Mouse (Mus musculus): Measurements from ENCODE around the gene Tnfsf8. TPM values are rescaled to one million over a fixed set of nuclear protein-coding genes. Genes with fewer than 3 reads are reported as not detected.

The Tnfsf8 gene
- polyA plus RNA-seq (2016; fragmentation: Nextera tagmentation; extraction: Ambion mirVana): not detected in 2 replicates

DNA sequence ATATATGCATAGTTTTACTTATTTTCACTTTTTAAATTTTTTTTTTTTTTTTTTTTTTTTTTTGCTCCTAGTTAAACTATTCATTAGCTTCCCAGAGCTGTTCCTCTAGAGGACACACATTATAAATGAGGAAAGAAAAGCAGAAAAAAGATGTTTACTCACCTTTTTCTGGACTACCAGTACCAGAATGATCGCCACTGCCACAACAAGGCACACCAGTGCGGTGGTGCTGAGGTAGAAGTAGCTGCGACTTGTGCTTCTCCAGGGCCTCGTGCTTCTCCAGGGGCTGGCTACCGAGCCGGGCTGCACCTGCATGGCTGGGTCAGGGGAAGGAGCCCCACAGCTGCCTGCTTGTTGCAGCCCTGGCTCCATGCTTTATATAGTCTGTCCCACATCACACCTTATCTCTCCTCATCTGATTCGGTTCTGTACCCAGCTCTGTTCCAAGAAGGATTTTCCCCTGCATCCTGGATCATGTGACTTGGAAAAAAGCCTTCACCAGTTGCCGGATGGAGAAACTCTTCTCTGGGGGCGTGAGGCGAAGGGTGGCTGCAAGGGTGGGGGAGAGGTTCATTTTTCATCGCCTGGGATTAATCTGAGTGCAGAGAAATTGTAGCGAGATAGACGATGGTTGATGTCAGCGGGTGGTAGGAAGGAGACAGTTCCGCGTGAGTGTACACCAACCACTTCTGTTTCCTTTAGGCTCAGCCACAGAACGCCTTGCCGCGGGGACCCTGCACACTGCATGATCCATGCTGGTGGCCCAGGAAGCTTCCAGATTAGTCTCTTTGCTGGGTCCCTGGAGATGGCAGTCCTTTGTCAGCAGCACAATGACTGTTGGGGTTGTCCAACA lies at the start of gene Tnfsf8:
Tnfsf8 (minus strand) TSS at position 660 of the 853 bp plus-strand sequence.
- DNase-seq (ENCODE audit: low spot score): no peak
- Histone ChIP-seq H3K9me3 (no peaks in the 10 kb centered on the region), H3K4me1 (replicated peaks) (no peaks in the 10 kb centered on the region), H3K27ac (no peak within 1 kb of the TSS), H3K27me3 (ENCODE audit: insufficient read depth, poor library complexity, severe bottlenecking) (no peaks in the 10 kb centered on the region), H3K4me3 (no peak within 1 kb of the TSS), H3K36me3 (no peaks in the 10 kb centered on the region)
- 88% methylated on average over 19 of the region's 19 CpGs for WGBS

- Histone ChIP-seq H3K4me1 (replicated peaks) (no peaks in the 10 kb centered on the region), H3K9me3 (no peaks in the 10 kb centered on the region), H3K36me3 (no peaks in the 10 kb centered on the region), H3K27me3 (ENCODE audit: insufficient read depth, poor library complexity, severe bottlenecking) (no peaks in the 10 kb centered on the region), H3K4me3 (no peak overlapping the region), H3K27ac (no peak overlapping the region)
- DNase-seq (ENCODE audit: low spot score): no peak
- WGBS: 98% methylated on average over 1 of the region's 1 CpGs
These were observed 47.4 kb upstream of the Tnfsf8 start for GRCm38 (mm10) chr4:63908511-63908910.

DNA sequence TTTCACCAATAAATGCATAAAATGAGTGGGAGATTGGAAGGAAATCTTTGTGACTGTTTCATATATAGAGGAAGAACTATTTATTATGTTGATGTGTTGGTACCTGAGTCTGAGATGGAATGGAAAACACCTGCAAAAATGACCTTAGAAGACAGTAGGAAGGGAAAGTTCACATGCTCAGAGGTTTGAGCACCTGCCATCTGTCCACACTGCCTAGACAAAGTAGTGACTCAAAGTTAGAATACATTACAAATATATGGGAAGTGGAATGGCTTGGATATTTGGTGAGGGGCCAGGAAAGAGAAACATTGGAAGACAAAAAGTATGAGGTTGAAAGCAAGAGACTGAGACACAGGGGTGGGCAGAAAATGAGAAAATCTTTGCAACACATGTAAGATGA lies 46.3 kb upstream of the Tnfsf8 start:
- Histone ChIP-seq H3K27me3 (ENCODE audit: insufficient read depth, poor library complexity, severe bottlenecking) (no peaks in the 10 kb centered on the region), H3K4me3 (no peak overlapping the region), H3K27ac (no peak overlapping the region), H3K36me3 (no peaks in the 10 kb centered on the region), H3K9me3 (no peaks in the 10 kb centered on the region), H3K4me1 (replicated peaks) (no peaks in the 10 kb centered on the region)
- no peak for DNase-seq (ENCODE audit: low spot score)

DNA sequence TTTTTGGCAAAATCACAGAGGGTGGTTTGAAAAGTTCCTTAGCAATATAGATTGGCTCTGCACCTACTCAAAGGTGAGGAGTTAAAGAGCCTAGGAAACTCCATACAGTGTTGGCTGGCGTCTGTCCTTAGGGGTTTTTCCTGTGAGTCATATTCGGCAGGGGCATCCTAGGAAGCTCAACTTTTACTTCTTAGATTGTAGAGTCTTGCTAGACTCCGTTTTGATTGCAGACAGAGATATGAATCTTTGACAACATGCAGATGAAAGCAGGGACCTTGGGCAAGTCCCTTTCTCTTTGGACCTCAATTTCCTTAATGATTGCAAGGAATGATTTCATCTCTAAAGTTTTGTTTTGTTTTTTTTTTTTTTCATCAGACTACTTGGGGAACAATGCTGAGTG lies 44.9 kb upstream of the Tnfsf8 start:
- no peaks in the 10 kb centered on the region for H3K36me3 ChIP-seq
- H3K4me1 ChIP-seq (replicated peaks): no peaks in the 10 kb centered on the region
- no peak for DNase-seq (ENCODE audit: low spot score)
- no peaks in the 10 kb centered on the region for H3K9me3 ChIP-seq
- no peaks in the 10 kb centered on the region for H3K27me3 ChIP-seq (ENCODE audit: insufficient read depth, poor library complexity, severe bottlenecking)
- H3K27ac ChIP-seq: no peak overlapping the region
- WGBS: 78% methylated on average over 3 of the region's 3 CpGs
- H3K4me3 ChIP-seq: no peak overlapping the region

DNA sequence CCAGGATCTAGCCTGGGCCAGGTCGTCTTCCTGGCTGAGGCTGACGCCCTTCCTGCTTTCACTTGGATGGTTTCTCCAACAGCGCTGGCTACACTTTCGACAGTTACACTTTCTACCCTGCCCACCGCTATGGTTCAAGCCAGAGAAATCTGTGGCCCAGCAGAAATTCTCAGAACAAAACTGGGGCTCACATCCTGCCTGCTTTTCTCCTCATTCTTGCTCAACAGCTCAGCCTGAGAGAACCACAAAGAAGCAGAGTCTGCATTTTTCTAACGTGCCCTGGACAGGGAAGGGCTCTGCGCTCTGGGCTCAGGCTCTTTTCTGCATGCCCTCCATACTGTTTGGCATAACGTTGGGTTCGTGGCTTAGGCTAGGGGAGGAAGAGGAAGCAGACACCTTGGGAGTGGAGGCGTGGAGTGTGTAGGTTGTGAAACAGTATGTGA lies 38.0 kb upstream of the Tnfsf8 start:
- WGBS: 84% methylated on average over 10 of the region's 10 CpGs
- no peak for DNase-seq (ENCODE audit: low spot score)
- Histone ChIP-seq H3K4me1 (replicated peaks) (no peaks in the 10 kb centered on the region), H3K4me3 (no peak overlapping the region), H3K9me3 (no peaks in the 10 kb centered on the region), H3K27ac (no peak overlapping the region), H3K27me3 (ENCODE audit: insufficient read depth, poor library complexity, severe bottlenecking) (no peaks in the 10 kb centered on the region), H3K36me3 (no peaks in the 10 kb centered on the region)

GRCm38 (mm10) chr4:63897152-63897551 lies 36.0 kb upstream of the Tnfsf8 start:
- no peaks in the 10 kb centered on the region for H3K4me1 ChIP-seq (replicated peaks)
- no peaks in the 10 kb centered on the region for H3K27me3 ChIP-seq (ENCODE audit: insufficient read depth, poor library complexity, severe bottlenecking)
- no peaks in the 10 kb centered on the region for H3K9me3 ChIP-seq
- H3K27ac ChIP-seq: no peak overlapping the region
- H3K36me3 ChIP-seq: no peaks in the 10 kb centered on the region
- DNase-seq (ENCODE audit: low spot score): no peak
- no peak overlapping the region for H3K4me3 ChIP-seq

- H3K36me3 ChIP-seq: no peaks in the 10 kb centered on the region
- no peak overlapping the region for H3K4me3 ChIP-seq
- no peak for DNase-seq (ENCODE audit: low spot score)
- no peaks in the 10 kb centered on the region for H3K9me3 ChIP-seq
- no peaks in the 10 kb centered on the region for H3K4me1 ChIP-seq (replicated peaks)
- WGBS: 85% methylated on average over 2 of the region's 2 CpGs
- H3K27me3 ChIP-seq (ENCODE audit: insufficient read depth, poor library complexity, severe bottlenecking): no peaks in the 10 kb centered on the region
- H3K27ac ChIP-seq: no peak overlapping the region
These were observed 25.0 kb upstream of the Tnfsf8 start for GRCm38 (mm10) chr4:63886156-63886555.

DNA sequence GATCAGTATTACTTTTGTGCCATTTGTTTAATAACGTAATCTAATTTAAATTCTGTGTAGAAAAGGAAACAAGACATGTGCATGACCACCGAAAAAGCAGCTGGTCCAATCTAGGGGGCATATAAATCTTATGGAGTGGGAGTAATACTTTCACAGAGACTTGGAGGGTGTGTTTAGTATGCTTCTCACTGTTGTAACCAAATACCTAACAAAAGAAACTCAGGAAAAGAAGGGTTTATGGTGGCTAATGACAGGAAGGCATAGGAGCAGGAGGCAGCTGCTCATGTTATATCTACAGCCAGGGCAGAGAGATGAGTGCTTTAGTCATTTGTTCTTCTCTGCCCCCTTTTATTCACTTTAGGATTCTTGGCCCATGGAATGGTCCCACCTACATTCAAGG lies 15.6 kb upstream of the Tnfsf8 start:
- H3K27ac ChIP-seq: no peak overlapping the region
- H3K36me3 ChIP-seq: no peaks in the 10 kb centered on the region
- DNase-seq (ENCODE audit: low spot score): no peak
- no peaks in the 10 kb centered on the region for H3K9me3 ChIP-seq
- H3K4me1 ChIP-seq (replicated peaks): no peaks in the 10 kb centered on the region
- H3K4me3 ChIP-seq: no peak overlapping the region
- 89% methylated on average over 2 of the region's 2 CpGs for WGBS
- H3K27me3 ChIP-seq (ENCODE audit: insufficient read depth, poor library complexity, severe bottlenecking): no peaks in the 10 kb centered on the region

DNA sequence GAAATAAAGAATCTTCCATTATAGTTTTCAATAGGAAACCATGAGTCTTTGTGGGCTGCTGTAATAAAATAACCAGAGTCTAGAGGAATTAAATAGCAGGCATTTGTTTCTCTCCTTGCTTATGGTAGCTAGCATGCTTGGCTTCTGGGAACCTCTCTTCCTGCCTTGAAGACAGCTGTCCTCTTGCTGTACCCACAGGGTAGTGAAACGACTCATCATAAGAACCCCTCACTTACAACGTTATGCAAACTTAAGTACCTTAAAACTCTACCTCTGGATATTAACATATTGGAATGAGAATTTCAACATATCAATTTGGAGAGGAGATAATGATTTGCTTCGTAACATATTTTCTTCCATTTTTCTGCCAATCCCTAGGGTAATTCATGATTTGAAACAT lies 14.3 kb upstream of the Tnfsf8 start:
- no peaks in the 10 kb centered on the region for H3K36me3 ChIP-seq

DNA sequence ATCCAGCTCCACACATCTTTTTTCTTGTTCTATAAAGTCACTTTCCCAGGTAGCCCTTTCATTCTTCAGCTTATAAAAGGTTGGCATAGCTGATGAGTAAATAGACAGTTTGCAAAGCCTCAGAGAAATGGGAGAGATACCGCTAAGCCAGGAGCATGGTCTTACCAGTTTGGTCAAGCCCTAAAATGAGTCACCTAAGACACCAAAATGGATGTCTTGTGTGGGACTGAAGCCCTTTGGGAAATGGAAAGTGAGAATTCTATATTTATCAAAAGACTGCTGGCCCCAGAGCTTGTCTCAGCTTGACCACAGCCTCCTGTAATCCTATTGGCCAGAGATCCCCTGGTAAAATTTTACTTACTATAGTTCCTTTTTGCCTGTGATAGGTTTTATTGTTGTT lies 9.5 kb upstream of the Tnfsf8 start:
- no peak overlapping the region for H3K4me3 ChIP-seq
- 100% methylated on average over 1 of the region's 1 CpGs for WGBS
- no peak for DNase-seq (ENCODE audit: low spot score)
- H3K4me1 ChIP-seq (replicated peaks): no peaks in the 10 kb centered on the region
- H3K27me3 ChIP-seq (ENCODE audit: insufficient read depth, poor library complexity, severe bottlenecking): no peaks in the 10 kb centered on the region
- no peak overlapping the region for H3K27ac ChIP-seq
- no peaks in the 10 kb centered on the region for H3K36me3 ChIP-seq
- no peaks in the 10 kb centered on the region for H3K9me3 ChIP-seq

More for the DNA sequence above, 14.3 kb upstream of the Tnfsf8 start:
- Histone ChIP-seq H3K27me3 (ENCODE audit: insufficient read depth, poor library complexity, severe bottlenecking) (no peaks in the 10 kb centered on the region), H3K27ac (no peak overlapping the region), H3K9me3 (no peaks in the 10 kb centered on the region), H3K4me3 (no peak overlapping the region), H3K4me1 (replicated peaks) (no peaks in the 10 kb centered on the region)
- 89% methylated on average over 3 of the region's 3 CpGs for WGBS
- no peak for DNase-seq (ENCODE audit: low spot score)

GRCm38 (mm10) chr4:63868770-63869169 lies 7.6 kb upstream of the Tnfsf8 start:
- no peak for DNase-seq (ENCODE audit: low spot score)
- H3K4me3 ChIP-seq: no peak overlapping the region
- no peaks in the 10 kb centered on the region for H3K9me3 ChIP-seq
- H3K4me1 ChIP-seq (replicated peaks): no peaks in the 10 kb centered on the region
- H3K36me3 ChIP-seq: no peaks in the 10 kb centered on the region
- no peak overlapping the region for H3K27ac ChIP-seq
- 75% methylated on average over 2 of the region's 2 CpGs for WGBS
- H3K27me3 ChIP-seq (ENCODE audit: insufficient read depth, poor library complexity, severe bottlenecking): no peaks in the 10 kb centered on the region

- H3K4me1 ChIP-seq (replicated peaks): no peaks in the 10 kb centered on the region
- no peaks in the 10 kb centered on the region for H3K27me3 ChIP-seq (ENCODE audit: insufficient read depth, poor library complexity, severe bottlenecking)
- no peaks in the 10 kb centered on the region for H3K9me3 ChIP-seq
- no peak overlapping the region for H3K27ac ChIP-seq
- H3K4me3 ChIP-seq: no peak overlapping the region
- no peak for DNase-seq (ENCODE audit: low spot score)
- no peaks in the 10 kb centered on the region for H3K36me3 ChIP-seq
- WGBS: 81% methylated on average over 3 of the region's 3 CpGs
These were observed 1.8 kb upstream of the Tnfsf8 start for GRCm38 (mm10) chr4:63862953-63863352.

DNA sequence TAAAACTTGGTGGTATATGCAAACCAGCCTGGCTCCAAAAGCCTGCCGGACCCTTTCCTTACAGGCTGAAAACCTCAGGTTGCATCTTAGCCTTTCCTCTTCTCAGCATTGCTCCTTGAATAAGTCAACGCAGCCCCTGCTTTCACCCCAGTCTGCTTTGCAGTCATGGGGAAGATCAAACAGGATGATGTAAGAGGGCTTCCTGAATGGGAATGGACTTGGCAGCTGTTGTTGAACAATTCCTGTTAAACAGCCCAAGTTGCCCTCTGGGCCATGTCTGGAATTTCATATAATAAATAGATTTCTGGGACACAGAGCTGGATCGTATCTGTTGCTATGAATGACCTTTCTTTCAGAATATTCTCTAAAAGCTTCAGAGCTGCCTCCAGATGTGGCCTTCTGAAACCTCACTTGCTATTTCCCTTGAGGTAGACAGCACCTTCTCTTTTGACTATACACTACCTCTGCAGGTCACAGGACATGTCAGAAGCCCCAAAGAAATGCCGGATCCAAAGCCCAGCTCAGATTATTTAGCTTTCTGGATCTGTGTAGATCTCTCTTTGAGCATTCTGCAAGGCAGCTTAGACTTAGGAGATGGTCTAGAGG lies 1.0 kb upstream of the Tnfsf8 start:
- 79% methylated on average over 4 of the region's 4 CpGs for WGBS
- DNase-seq (ENCODE audit: low spot score): no peak

More for the DNA sequence above, 1.0 kb upstream of the Tnfsf8 start:
- Histone ChIP-seq H3K36me3 (no peaks in the 10 kb centered on the region), H3K4me1 (replicated peaks) (no peaks in the 10 kb centered on the region), H3K27me3 (ENCODE audit: insufficient read depth, poor library complexity, severe bottlenecking) (no peaks in the 10 kb centered on the region), H3K4me3 (no peak overlapping the region), H3K9me3 (no peaks in the 10 kb centered on the region), H3K27ac (no peak overlapping the region)

Measured in hindbrain, embryonic 10.5 days (tissue).